Mouse (Mus musculus) lung, embryonic 14.5 days (tissue): Measurements from ENCODE around the gene Cmklr1. TPM values are rescaled to one million over a fixed set of nuclear protein-coding genes. Genes with fewer than 3 reads are reported as not detected.
A peak's percentile ranks its signal among the peaks of the same experiment; 100 is the strongest.

Experiments
- ATAC-seq: fragments of 200-750 bp; cut with Nextera tagmentation; 2 replicates; pipeline ENCODE4 v1.8.0; 2017; ENCODE audit warnings: mild to moderate bottlenecking, moderate TSS enrichment, moderate library complexity; ENCODE audit not compliant: insufficient read depth
- DNase-seq: peaks from one replicate; pipeline ENCODE4 v3.0.0-alpha.2; 2015
- H3K27ac ChIP-seq: fragments of 300-500 bp; sonication (generic); 2 replicates; pipeline ENCODE4 v1.5.1; 2014; ENCODE audit warnings: low read depth, mild to moderate bottlenecking, moderate library complexity
- H3K27me3 ChIP-seq: fragments of 300-500 bp; sonication (generic); 2 replicates; pipeline ENCODE4 v1.6.1; 2014; ENCODE audit warnings: low read length, control low read depth; ENCODE audit not compliant: insufficient read depth
- H3K36me3 ChIP-seq: fragments of 300-500 bp; sonication (generic); 2 replicates; pipeline ENCODE4 v1.6.1; 2014; ENCODE audit warnings: control low read depth; ENCODE audit not compliant: insufficient read depth
- H3K4me1 ChIP-seq: fragments of 300-500 bp; sonication (generic); 2 replicates; pipeline ENCODE4 v1.6.1; 2014; ENCODE audit warnings: antibody characterized with exemption, control low read depth; ENCODE audit not compliant: insufficient read depth
- H3K4me2 ChIP-seq: fragments of 300-500 bp; sonication (generic); 2 replicates; pipeline ENCODE4 v1.6.1; 2014; ENCODE audit warnings: mild to moderate bottlenecking
- H3K4me3 ChIP-seq: fragments of 300-500 bp; sonication (generic); 2 replicates; pipeline ENCODE4 v1.5.1; 2014; ENCODE audit warnings: low read depth, low read length
- H3K9ac ChIP-seq: fragments of 300-500 bp; sonication (generic); 2 replicates; pipeline ENCODE4 v1.6.1; 2014
- H3K9me3 ChIP-seq: fragments of 300-500 bp; sonication (generic); 2 replicates; pipeline ENCODE4 v1.6.1; 2016; ENCODE audit warnings: low read depth, low read length, control low read depth
- CTCF ChIP-seq: IDR thresholded peaks from 2 replicates; pipeline ENCODE4 v1.5.1; 2016; ENCODE audit warnings: antibody characterized with exemption, low read depth
- WGBS: fragments of 180-500 bp; shearing (Covaris S2); extraction: QIAGEN DNeasy Blood & Tissue Kit; methylation state at CpG from one replicate; pipeline ENCODE4 v1.1.7; 2014; 5-methylcytosine and 5-hydroxymethylcytosine counted together
- polyA plus RNA-seq: library from polyadenylated mRNA; unstranded; fragments of >200 nt; fragmentation: Nextera tagmentation; extraction: Ambion mirVana; gene quantifications from 2 replicates; pipeline ENCODE4 v1.2.1, GENCODE M21; 2014

Cmklr1 gene
- polyA plus RNA-seq, 1 experiment from 2014 or later, result 8.3 TPM

DNA sequence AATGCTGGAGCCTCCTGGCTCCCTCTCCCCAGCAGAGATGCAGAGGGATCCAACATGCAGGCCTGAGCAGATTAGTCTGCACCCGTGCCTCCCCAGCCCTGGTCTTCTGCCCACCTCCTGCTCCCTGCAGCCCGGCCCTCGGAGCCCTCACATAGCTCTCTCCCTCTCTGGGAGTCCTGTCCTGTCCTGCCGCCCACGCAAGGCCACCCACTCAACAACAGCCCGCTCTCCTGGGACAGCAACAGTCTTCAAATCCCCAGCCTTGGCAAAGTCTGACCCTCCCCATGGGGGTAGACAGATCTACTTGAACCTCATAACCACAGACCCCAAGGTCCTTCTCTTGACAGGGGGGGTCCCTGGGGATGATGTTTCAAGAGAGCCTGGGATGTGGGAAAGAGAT is 39.7 kb downstream of the Cmklr1 start:
- ATAC-seq, result no peak
- TF ChIP-seq CTCF, result no peak
- Histone ChIP-seq H3K4me2 (no peak overlapping the region), H3K4me3 (no peak overlapping the region), H3K36me3 (peaks cover 11% of the 10 kb centered on the region), H3K9ac (no peak overlapping the region), H3K4me1 (peaks cover 15% of the 10 kb centered on the region), H3K27ac (no peak overlapping the region), H3K9me3 (no peaks in the 10 kb centered on the region), H3K27me3 (no peaks in the 10 kb centered on the region)
- DNase-seq, result no peak
- 61% methylated on average over 6 of the region's 6 CpGs for WGBS

DNA sequence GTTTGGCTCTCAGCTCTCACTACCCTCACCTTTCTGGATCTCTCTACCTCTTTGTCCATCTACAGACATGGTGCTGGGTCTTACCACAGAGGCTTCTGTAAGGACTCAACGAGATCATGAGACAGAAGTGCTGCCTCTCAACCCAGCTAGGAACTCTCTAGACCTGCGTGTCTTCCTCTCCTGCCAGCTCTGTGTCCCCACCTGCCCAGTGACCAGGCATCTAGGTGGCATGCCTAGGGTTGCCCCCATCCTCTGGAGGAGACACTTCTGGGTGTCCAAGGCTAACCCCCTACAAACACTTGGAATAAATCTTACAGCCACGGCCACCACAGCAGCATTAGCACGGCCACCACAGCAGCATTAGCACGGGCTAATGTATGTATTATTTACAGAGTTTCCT is 40.3 kb downstream of the Cmklr1 start:
- H3K4me1 ChIP-seq, result peaks cover 15% of the 10 kb centered on the region

DNA sequence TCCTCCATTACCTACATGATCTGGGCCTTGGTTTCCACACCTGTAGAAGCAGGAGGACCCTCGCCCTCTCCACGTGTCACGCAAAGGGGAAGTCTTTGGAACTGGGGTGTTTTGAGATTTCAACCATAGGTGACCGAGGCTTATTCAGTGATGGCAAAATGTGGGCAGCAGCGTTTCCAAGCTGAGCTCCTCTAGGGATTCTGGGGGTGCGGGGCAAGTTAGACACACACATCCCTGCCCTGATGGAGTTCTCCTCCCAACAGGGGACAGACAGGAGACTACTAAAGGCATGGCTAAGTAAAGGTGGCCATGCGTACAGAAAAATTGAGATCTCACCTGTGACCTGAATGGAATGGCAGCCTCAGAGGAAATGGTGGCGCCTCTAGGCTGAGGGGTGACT is 41.7 kb downstream of the Cmklr1 start:
- Histone ChIP-seq H3K9me3 (no peaks in the 10 kb centered on the region), H3K4me3 (no peak overlapping the region), H3K9ac (no peak overlapping the region), H3K4me1 (peaks cover 15% of the 10 kb centered on the region), H3K27me3 (no peaks in the 10 kb centered on the region), H3K36me3 (no peaks in the 10 kb centered on the region), H3K27ac (0 out of 2 replicates have a peak overlapping the region, but pooled peaks have one; percentile 12), H3K4me2 (no peak overlapping the region)
- no peak for ATAC-seq
- 75% methylated on average over 8 of the region's 8 CpGs for WGBS
- TF ChIP-seq CTCF, result no peak
- DNase-seq, result no peak

More for the DNA sequence above, 40.3 kb downstream of the Cmklr1 start:
- Histone ChIP-seq H3K4me3 (no peak overlapping the region), H3K36me3 (peaks cover 11% of the 10 kb centered on the region), H3K27me3 (no peaks in the 10 kb centered on the region), H3K27ac (no peak overlapping the region), H3K4me2 (no peak overlapping the region), H3K9me3 (no peaks in the 10 kb centered on the region), H3K9ac (no peak overlapping the region)
- TF ChIP-seq CTCF, result no peak
- DNase-seq, result no peak
- WGBS, result 62% methylated on average over 5 of the region's 5 CpGs
- no peak for ATAC-seq

DNA sequence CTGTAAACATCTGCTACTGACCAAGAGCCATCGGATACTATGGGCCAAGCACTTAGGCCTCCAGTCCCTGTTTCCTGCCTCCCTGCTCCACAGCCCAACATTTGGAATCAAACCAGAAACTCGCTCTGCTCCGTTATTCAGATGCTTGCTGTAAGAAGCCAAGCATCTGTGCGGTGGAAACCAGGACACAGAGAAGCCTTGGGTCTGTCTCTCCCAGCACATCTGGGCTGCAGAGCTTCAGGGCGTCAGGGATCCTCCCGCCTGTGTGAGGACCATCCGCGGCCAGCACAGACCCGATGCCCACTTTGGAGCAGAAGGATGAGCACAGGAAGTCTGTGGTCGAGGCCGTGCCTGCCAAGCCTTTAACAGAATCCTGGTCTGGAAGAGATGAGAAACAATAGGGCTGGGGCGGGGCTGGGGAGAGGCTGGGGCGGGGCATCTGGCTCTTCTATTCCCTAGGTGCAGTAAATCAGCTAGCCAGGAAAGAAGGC is 42.2 kb downstream of the Cmklr1 start:
- H3K4me2 ChIP-seq, result no peak overlapping the region
- H3K4me3 ChIP-seq, result no peak overlapping the region
- WGBS, result 21% methylated on average over 13 of the region's 13 CpGs
- peak; percentile 71 for DNase-seq
- H3K27me3 ChIP-seq, result no peaks in the 10 kb centered on the region
- no peaks in the 10 kb centered on the region for H3K36me3 ChIP-seq
- peaks cover 15% of the 10 kb centered on the region for H3K4me1 ChIP-seq
- peak overlapping the region; percentile 72 for H3K27ac ChIP-seq
- TF ChIP-seq CTCF, result no peak
- no peak overlapping the region for H3K9ac ChIP-seq
- H3K9me3 ChIP-seq, result no peaks in the 10 kb centered on the region
- ATAC-seq, result no peak

DNA sequence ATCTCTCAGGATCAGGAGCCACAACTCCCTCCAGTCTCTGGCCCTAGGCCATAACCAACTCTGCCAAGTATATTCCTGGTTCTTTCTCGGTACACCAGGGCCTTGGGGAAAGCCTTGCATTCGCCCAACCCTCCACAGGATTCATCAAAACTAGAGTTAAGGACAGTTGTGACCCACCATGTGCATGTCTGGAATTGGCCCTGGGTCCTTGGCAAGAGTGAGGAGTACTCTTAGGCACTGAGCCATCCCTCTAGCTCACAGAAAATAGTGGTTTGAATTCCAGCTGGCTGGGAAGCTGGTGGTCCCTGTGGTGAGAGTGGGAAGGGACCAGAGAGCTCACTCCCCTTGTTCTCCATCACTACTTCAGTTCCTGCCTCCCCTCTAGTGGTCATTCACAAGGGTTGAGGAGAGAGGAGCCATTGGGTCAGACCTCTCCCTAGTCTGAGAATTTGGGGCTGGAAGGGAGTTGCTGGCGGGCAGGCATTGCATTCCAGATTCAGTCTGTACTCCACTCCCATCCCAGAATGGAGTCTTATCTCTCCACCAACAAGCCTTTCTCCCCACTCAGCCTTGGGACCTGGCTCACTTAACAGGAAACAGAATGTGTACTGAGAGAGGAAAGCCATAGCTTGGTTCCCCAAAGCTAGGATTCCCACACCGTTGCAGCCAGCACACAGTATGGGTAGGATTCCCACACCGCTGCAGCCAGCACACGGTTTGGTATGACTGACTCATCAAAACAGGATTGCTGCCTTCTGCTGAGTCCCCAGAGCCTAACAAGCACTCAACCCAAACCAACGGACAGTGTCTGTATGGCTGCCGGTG is 43.1 kb downstream of the Cmklr1 start:
- Histone ChIP-seq H3K9me3 (no peaks in the 10 kb centered on the region), H3K4me1 (peaks cover 15% of the 10 kb centered on the region), H3K9ac (no peak overlapping the region), H3K27me3 (no peaks in the 10 kb centered on the region), H3K4me2 (no peak overlapping the region), H3K36me3 (no peaks in the 10 kb centered on the region), H3K27ac (peak overlapping the region; percentile 72), H3K4me3 (no peak overlapping the region)
- WGBS, result 65% methylated on average over 8 of the region's 8 CpGs
- TF ChIP-seq CTCF, result peak; percentile 49
- DNase-seq, result peak; percentile 64
- no peak for ATAC-seq

DNA sequence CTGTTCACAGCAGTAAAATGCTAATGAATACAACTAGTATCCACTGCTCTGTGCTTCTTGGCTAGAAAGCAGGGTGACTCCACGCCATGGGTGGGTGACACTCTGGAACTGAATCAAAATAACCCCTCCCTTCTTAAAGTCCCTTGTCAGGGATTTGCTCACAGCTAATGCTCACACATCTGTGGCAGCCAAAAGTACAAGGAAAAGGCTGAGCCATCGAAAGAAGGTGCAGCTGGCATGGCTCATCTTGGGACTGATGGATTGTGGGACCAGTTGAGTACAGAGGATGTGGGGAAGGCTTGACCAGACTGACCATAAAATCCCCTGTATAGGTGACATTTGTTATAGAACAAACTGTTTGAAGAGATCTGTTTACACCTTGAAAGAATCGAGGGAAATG is 44.1 kb downstream of the Cmklr1 start:
- Histone ChIP-seq H3K4me1 (peaks cover 15% of the 10 kb centered on the region), H3K4me2 (no peak overlapping the region), H3K9me3 (no peaks in the 10 kb centered on the region), H3K27me3 (no peaks in the 10 kb centered on the region), H3K4me3 (no peak overlapping the region), H3K27ac (no peak overlapping the region), H3K9ac (no peak overlapping the region), H3K36me3 (no peaks in the 10 kb centered on the region)
- ATAC-seq (no peak), DNase-seq (no peak)
- WGBS, result 43% methylated on average over 3 of the region's 3 CpGs
- no peak for TF ChIP-seq CTCF

DNA sequence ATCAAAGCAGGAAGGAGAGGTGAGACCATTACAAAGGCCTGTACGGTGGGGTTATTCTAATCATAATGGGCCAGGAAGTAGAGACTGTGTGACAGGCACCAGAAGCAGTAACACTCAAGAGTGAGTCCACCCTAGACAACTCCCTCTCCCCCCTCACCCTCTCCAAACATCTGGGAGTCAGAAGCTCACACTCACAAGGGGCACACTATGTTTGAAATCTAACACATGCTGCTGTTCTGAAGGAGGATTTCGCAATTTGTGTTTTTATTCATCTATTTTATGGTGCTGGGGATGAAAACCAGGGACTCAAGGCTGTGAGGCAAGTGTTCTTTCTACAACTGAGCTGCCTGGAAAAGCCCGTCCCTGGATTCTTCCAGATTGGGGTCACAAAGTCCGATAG is 45.5 kb downstream of the Cmklr1 start:
- Histone ChIP-seq H3K36me3 (no peaks in the 10 kb centered on the region), H3K9ac (no peak overlapping the region), H3K9me3 (no peaks in the 10 kb centered on the region), H3K4me3 (no peak overlapping the region), H3K27me3 (no peaks in the 10 kb centered on the region), H3K4me2 (no peak overlapping the region), H3K4me1 (peaks cover 15% of the 10 kb centered on the region), H3K27ac (no peak overlapping the region)
- DNase-seq (peak; percentile 80), ATAC-seq (peak; percentile 75; the same call in 1 of the 2 replicates)
- no peak for TF ChIP-seq CTCF
- 42% methylated on average over 4 of the region's 4 CpGs for WGBS
